Mouse (Mus musculus) heart, adult 2 months (tissue): ENCODE data around the gene Kalrn.

Source experiments
- CTCF ChIP-seq: fragments of 200-600 bp; IDR thresholded peaks from 2 replicates; pipeline ENCODE4 v1.8.1; 2022; ENCODE audit warnings: antibody characterized with exemption, mild to moderate bottlenecking, moderate library complexity
- EP300 ChIP-seq: fragments of 200-500 bp; IDR thresholded peaks from 2 replicates; pipeline ENCODE4 v1.6.1; 2011; ENCODE audit warnings: low read depth, low read length, control low read depth; ENCODE audit not compliant: insufficient read depth
- POLR2A ChIP-seq: fragments of 200-500 bp; IDR thresholded peaks from 2 replicates; pipeline ENCODE4 v1.6.1; 2011; ENCODE audit warnings: mild to moderate bottlenecking, low read depth, low read length, control low read depth; ENCODE audit not compliant: insufficient read depth

DNA sequence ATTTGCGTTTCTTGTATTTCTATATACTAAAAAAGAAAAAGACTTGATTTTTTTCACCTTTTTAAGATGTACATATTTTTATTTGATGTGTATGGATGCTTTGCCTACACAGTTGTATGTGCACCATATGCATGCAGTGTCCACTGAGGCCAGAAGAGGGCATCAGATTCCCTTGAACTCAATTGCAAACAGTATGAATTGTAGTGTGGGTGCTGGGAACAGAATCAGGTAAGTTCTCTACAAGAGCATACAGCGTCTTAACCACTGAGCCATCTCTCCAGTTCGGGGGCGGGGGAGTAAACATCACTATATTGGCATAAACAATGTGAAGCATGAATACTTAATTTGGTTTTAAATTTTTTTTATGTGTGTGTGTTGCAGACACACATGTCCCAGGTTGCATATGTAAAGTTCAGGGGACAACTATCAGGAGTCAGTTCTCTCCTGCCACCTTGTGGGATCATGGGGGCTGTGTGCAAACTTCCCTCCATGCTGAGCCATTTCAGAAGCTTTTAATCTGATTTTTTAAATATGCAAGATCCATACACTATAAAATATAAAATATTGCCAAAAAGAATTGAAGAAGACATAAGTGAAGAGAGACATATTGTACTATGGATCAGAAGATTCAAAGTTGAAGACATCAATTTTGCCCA, 6.5 kb upstream of the Kalrn start:
- TF ChIP-seq CTCF (peak; percentile 69), POLR2A (no peak), EP300 (no peak)
